Mouse (Mus musculus): ENCODE data around the gene Thsd4. TPM values are rescaled to one million over a fixed set of nuclear protein-coding genes. Genes with fewer than 3 reads are reported as not detected.

Thsd4 gene
- polyA plus RNA-seq, 1 experiment = 1.3 TPM

GRCm38 (mm10) chr9:60296276-60296675, 225.6 kb downstream of the Thsd4 start:
- Histone ChIP-seq H3ac (ENCODE audit: control insufficient read depth, insufficient read length, low read depth) (no peak overlapping the region), H3K27me3 (ENCODE audit: control insufficient read depth, insufficient read depth, insufficient read length) (no peaks in the 10 kb centered on the region), H3K4me3 (ENCODE audit: insufficient read depth, poor library complexity, severe bottlenecking) (no peak overlapping the region)

GRCm38 (mm10) chr9:60295199-60295598, 226.6 kb downstream of the Thsd4 start:
- TF ChIP-seq MYOG (IDR thresholded peaks at IDR 0.05; ENCODE audit: control insufficient read depth, extremely low read depth, insufficient read length) (no peak), MAX (IDR thresholded peaks at IDR 0.05) (no peak), MYOD1 (IDR thresholded peaks at IDR 0.05; ENCODE audit: control insufficient read depth, insufficient read length, low read depth) (no peak), FOSL1 (IDR thresholded peaks at IDR 0.05; ENCODE audit: insufficient read depth, low read length, poor library complexity, severe bottlenecking) (no peak), CTCF (IDR thresholded peaks at IDR 0.05; ENCODE audit: control insufficient read depth, insufficient read depth, insufficient read length) (no peak), CEBPB (IDR thresholded peaks at IDR 0.05; ENCODE audit: low read depth) (no peak), USF1 (IDR thresholded peaks at IDR 0.05; ENCODE audit: low read depth) (no peak)
- H3K36me3 ChIP-seq (ENCODE audit: control insufficient read depth, insufficient read depth) = no peaks in the 10 kb centered on the region
- no peaks in the 10 kb centered on the region for H3K79me3 ChIP-seq (ENCODE audit: low read depth)
- no peak overlapping the region for H3K4me3 ChIP-seq (ENCODE audit: insufficient read depth, poor library complexity, severe bottlenecking)
- no peaks in the 10 kb centered on the region for H3K79me2 ChIP-seq (ENCODE audit: control insufficient read depth, insufficient read depth)
- no peak overlapping the region for H3ac ChIP-seq (ENCODE audit: control insufficient read depth, insufficient read length, low read depth)
- no peaks in the 10 kb centered on the region for H3K27me3 ChIP-seq (ENCODE audit: control insufficient read depth, insufficient read depth, insufficient read length)

More at GRCm38 (mm10) chr9:60296276-60296675, 225.6 kb downstream of the Thsd4 start:
- H3K36me3 ChIP-seq (ENCODE audit: control insufficient read depth, insufficient read depth) = no peaks in the 10 kb centered on the region
- no peaks in the 10 kb centered on the region for H3K79me2 ChIP-seq (ENCODE audit: control insufficient read depth, insufficient read depth)
- no peak for TF ChIP-seq FOSL1 (IDR thresholded peaks at IDR 0.05; ENCODE audit: insufficient read depth, low read length, poor library complexity, severe bottlenecking)
- TF ChIP-seq CEBPB (IDR thresholded peaks at IDR 0.05; ENCODE audit: low read depth) = no peak
- TF ChIP-seq MYOG (IDR thresholded peaks at IDR 0.05; ENCODE audit: control insufficient read depth, extremely low read depth, insufficient read length) = no peak
- no peak for TF ChIP-seq MAX (IDR thresholded peaks at IDR 0.05)
- no peak for TF ChIP-seq MYOD1 (IDR thresholded peaks at IDR 0.05; ENCODE audit: control insufficient read depth, insufficient read length, low read depth)
- no peak for TF ChIP-seq USF1 (IDR thresholded peaks at IDR 0.05; ENCODE audit: low read depth)
- TF ChIP-seq CTCF (IDR thresholded peaks at IDR 0.05; ENCODE audit: control insufficient read depth, insufficient read depth, insufficient read length) = no peak
- no peaks in the 10 kb centered on the region for H3K79me3 ChIP-seq (ENCODE audit: low read depth)

GRCm38 (mm10) chr9:60293129-60293528, 228.7 kb downstream of the Thsd4 start:
- TF ChIP-seq MAX (IDR thresholded peaks at IDR 0.05) (no peak), CEBPB (IDR thresholded peaks at IDR 0.05; ENCODE audit: low read depth) (no peak), MYOG (IDR thresholded peaks at IDR 0.05; ENCODE audit: control insufficient read depth, extremely low read depth, insufficient read length) (no peak), MYOD1 (IDR thresholded peaks at IDR 0.05; ENCODE audit: control insufficient read depth, insufficient read length, low read depth) (no peak), FOSL1 (IDR thresholded peaks at IDR 0.05; ENCODE audit: insufficient read depth, low read length, poor library complexity, severe bottlenecking) (no peak), USF1 (IDR thresholded peaks at IDR 0.05; ENCODE audit: low read depth) (no peak), CTCF (IDR thresholded peaks at IDR 0.05; ENCODE audit: control insufficient read depth, insufficient read depth, insufficient read length) (no peak)
- Histone ChIP-seq H3K79me2 (ENCODE audit: control insufficient read depth, insufficient read depth) (no peaks in the 10 kb centered on the region), H3ac (ENCODE audit: control insufficient read depth, insufficient read length, low read depth) (no peak overlapping the region), H3K36me3 (ENCODE audit: control insufficient read depth, insufficient read depth) (no peaks in the 10 kb centered on the region), H3K79me3 (ENCODE audit: low read depth) (no peaks in the 10 kb centered on the region), H3K27me3 (ENCODE audit: control insufficient read depth, insufficient read depth, insufficient read length) (no peaks in the 10 kb centered on the region), H3K4me3 (ENCODE audit: insufficient read depth, poor library complexity, severe bottlenecking) (no peak overlapping the region)

- Histone ChIP-seq H3K36me3 (ENCODE audit: control insufficient read depth, insufficient read depth) (no peaks in the 10 kb centered on the region), H3K79me3 (ENCODE audit: low read depth) (no peaks in the 10 kb centered on the region), H3K4me3 (ENCODE audit: insufficient read depth, poor library complexity, severe bottlenecking) (no peak overlapping the region), H3K79me2 (ENCODE audit: control insufficient read depth, insufficient read depth) (no peaks in the 10 kb centered on the region), H3K27me3 (ENCODE audit: control insufficient read depth, insufficient read depth, insufficient read length) (no peaks in the 10 kb centered on the region), H3ac (ENCODE audit: control insufficient read depth, insufficient read length, low read depth) (no peak overlapping the region)
- TF ChIP-seq USF1 (IDR thresholded peaks at IDR 0.05; ENCODE audit: low read depth) = no peak
- TF ChIP-seq CTCF (IDR thresholded peaks at IDR 0.05; ENCODE audit: control insufficient read depth, insufficient read depth, insufficient read length) = no peak
- no peak for TF ChIP-seq MAX (IDR thresholded peaks at IDR 0.05)
- TF ChIP-seq CEBPB (IDR thresholded peaks at IDR 0.05; ENCODE audit: low read depth) = no peak
- no peak for TF ChIP-seq MYOD1 (IDR thresholded peaks at IDR 0.05; ENCODE audit: control insufficient read depth, insufficient read length, low read depth)
- TF ChIP-seq FOSL1 (IDR thresholded peaks at IDR 0.05; ENCODE audit: insufficient read depth, low read length, poor library complexity, severe bottlenecking) = no peak
- TF ChIP-seq MYOG (IDR thresholded peaks at IDR 0.05; ENCODE audit: control insufficient read depth, extremely low read depth, insufficient read length) = no peak
These were observed 231.1 kb downstream of the Thsd4 start for GRCm38 (mm10) chr9:60290780-60291179.

GRCm38 (mm10) chr9:60288789-60289188, 233.1 kb downstream of the Thsd4 start:
- TF ChIP-seq FOSL1 (IDR thresholded peaks at IDR 0.05; ENCODE audit: insufficient read depth, low read length, poor library complexity, severe bottlenecking) (no peak), MYOG (IDR thresholded peaks at IDR 0.05; ENCODE audit: control insufficient read depth, extremely low read depth, insufficient read length) (no peak), MYOD1 (IDR thresholded peaks at IDR 0.05; ENCODE audit: control insufficient read depth, insufficient read length, low read depth) (no peak), CEBPB (IDR thresholded peaks at IDR 0.05; ENCODE audit: low read depth) (no peak), CTCF (IDR thresholded peaks at IDR 0.05; ENCODE audit: control insufficient read depth, insufficient read depth, insufficient read length) (no peak), MAX (IDR thresholded peaks at IDR 0.05) (no peak), USF1 (IDR thresholded peaks at IDR 0.05; ENCODE audit: low read depth) (no peak)
- Histone ChIP-seq H3ac (ENCODE audit: control insufficient read depth, insufficient read length, low read depth) (no peak overlapping the region), H3K36me3 (ENCODE audit: control insufficient read depth, insufficient read depth) (no peaks in the 10 kb centered on the region)

GRCm38 (mm10) chr9:60286390-60286789, 235.5 kb downstream of the Thsd4 start:
- Histone ChIP-seq H3ac (ENCODE audit: control insufficient read depth, insufficient read length, low read depth) (no peak overlapping the region), H3K79me3 (ENCODE audit: low read depth) (no peaks in the 10 kb centered on the region), H3K27me3 (ENCODE audit: control insufficient read depth, insufficient read depth, insufficient read length) (no peaks in the 10 kb centered on the region), H3K36me3 (ENCODE audit: control insufficient read depth, insufficient read depth) (no peaks in the 10 kb centered on the region), H3K79me2 (ENCODE audit: control insufficient read depth, insufficient read depth) (no peaks in the 10 kb centered on the region), H3K4me3 (ENCODE audit: insufficient read depth, poor library complexity, severe bottlenecking) (no peak overlapping the region)
- TF ChIP-seq FOSL1 (IDR thresholded peaks at IDR 0.05; ENCODE audit: insufficient read depth, low read length, poor library complexity, severe bottlenecking) (no peak), CEBPB (IDR thresholded peaks at IDR 0.05; ENCODE audit: low read depth) (no peak), MYOG (IDR thresholded peaks at IDR 0.05; ENCODE audit: control insufficient read depth, extremely low read depth, insufficient read length) (no peak), USF1 (IDR thresholded peaks at IDR 0.05; ENCODE audit: low read depth) (no peak), MAX (IDR thresholded peaks at IDR 0.05) (no peak), CTCF (IDR thresholded peaks at IDR 0.05; ENCODE audit: control insufficient read depth, insufficient read depth, insufficient read length) (no peak), MYOD1 (IDR thresholded peaks at IDR 0.05; ENCODE audit: control insufficient read depth, insufficient read length, low read depth) (no peak)

More at GRCm38 (mm10) chr9:60288789-60289188, 233.1 kb downstream of the Thsd4 start:
- Histone ChIP-seq H3K27me3 (ENCODE audit: control insufficient read depth, insufficient read depth, insufficient read length) (no peaks in the 10 kb centered on the region), H3K4me3 (ENCODE audit: insufficient read depth, poor library complexity, severe bottlenecking) (no peak overlapping the region), H3K79me3 (ENCODE audit: low read depth) (no peaks in the 10 kb centered on the region), H3K79me2 (ENCODE audit: control insufficient read depth, insufficient read depth) (no peaks in the 10 kb centered on the region)
